Mouse (Mus musculus) cerebellum, adult 11 months (tissue): Measurements from ENCODE around the gene Itga9.

Experiments
- DNase-seq: peaks from one replicate; pipeline ENCODE4 v3.0.0; 2022

The Itga9 gene

DNA sequence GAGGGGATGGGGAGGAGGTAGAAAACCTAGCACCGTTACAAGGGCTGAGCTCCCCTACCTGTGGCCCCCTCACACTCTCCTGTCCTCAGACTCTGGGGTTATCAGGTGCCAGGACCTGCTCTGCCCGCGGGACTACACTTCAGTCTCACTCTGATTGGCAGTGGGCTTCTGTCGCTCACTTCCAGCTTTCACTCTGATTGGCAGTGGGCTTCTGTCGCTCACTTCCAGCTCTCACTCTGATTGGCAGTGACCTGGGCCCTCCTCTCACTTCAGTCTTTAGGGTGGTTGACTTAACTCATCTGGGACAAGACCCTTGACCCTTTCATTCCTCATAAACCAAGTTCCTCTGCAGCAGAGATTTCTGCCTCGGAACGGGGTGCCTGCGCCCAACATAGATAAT is 226.9 kb downstream of the Itga9 start:
- DNase-seq: no peak

- DNase-seq: no peak
Observed at GRCm38 (mm10) chr9:118838910-118839667, 232.6 kb downstream of the Itga9 start.

- DNase-seq: no peak
Observed at GRCm38 (mm10) chr9:118841247-118841646, 234.8 kb downstream of the Itga9 start.

DNA sequence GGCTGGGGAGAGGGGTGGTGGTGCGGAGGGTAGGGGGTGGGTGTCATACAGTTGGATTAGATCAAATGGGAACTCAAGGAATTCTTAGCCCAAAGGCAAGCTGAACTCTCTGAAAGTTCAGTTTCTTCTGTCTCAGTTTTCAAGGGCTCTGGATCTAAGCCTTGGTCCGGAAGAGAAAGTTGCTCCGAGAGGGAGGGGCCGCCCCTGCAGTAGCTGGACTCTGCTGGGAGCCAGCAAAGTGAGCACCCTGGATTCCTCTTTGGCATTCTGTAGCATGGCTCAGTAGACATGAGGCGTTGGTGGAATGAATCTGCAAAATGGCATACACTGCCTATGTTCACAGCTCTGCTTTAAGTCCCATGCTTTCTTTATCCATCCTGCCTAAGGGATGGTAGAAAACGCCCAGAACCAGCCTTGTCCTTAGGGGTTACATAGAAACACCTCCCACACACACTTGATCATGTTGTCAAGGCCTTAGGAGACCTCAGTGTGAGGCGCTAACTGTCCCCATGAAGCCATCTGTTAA is 235.5 kb downstream of the Itga9 start:
- no peak for DNase-seq

GRCm38 (mm10) chr9:118843711-118844110 is 237.2 kb downstream of the Itga9 start:
- DNase-seq: no peak

GRCm38 (mm10) chr9:118845003-118845402 is 238.5 kb downstream of the Itga9 start:
- no peak for DNase-seq

- no peak for DNase-seq
Observed at GRCm38 (mm10) chr9:118846766-118847165, 240.3 kb downstream of the Itga9 start.

- no peak for DNase-seq
Observed at GRCm38 (mm10) chr9:118856665-118857064, 250.2 kb downstream of the Itga9 start.

GRCm38 (mm10) chr9:118860613-118861141 is 254.2 kb downstream of the Itga9 start:
- no peak for DNase-seq

- no peak for DNase-seq
Observed at GRCm38 (mm10) chr9:118862214-118862613, 255.7 kb downstream of the Itga9 start.

- no peak for DNase-seq
Observed at GRCm38 (mm10) chr9:118862852-118863260, 256.4 kb downstream of the Itga9 start.

DNA sequence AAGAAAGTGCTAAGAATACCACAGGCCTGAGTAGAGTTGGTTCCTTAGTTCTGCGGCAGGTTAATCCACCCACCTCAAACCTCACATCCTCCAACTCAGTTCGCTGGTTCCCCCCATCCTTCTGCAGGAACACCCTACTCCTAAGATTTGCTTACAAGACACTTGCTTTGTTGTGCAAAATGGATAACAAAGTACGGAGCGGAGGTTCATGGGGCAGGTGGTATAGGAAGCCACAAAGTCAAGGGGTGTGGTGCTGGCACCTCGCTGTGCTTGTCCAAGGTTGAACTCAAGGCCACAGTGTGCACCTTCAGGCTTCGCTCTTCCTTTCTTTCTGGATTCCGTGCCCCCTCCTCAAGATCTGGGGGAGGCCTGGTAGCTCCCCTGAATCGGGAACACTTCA is 257.0 kb downstream of the Itga9 start:
- no peak for DNase-seq

DNA sequence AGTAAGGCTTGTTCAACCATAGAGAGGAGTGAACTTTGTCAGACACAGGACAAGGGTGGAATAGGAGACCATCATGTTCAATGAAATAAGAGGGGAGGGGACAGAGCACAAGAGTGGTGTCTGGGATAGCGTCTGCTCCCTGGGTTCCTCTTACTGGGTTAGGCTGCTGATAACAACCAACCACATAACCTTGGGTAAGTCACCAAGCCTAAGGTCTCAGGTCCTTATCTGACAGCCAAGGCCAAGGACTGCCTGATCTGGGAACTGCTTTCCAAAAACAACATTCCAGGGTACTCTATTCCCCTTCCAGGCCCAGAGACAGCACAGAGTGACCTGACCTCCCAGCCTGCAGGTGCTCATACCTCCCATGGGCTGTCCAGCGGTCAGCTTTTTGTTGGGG is 260.5 kb downstream of the Itga9 start:
- DNase-seq: no peak

DNA sequence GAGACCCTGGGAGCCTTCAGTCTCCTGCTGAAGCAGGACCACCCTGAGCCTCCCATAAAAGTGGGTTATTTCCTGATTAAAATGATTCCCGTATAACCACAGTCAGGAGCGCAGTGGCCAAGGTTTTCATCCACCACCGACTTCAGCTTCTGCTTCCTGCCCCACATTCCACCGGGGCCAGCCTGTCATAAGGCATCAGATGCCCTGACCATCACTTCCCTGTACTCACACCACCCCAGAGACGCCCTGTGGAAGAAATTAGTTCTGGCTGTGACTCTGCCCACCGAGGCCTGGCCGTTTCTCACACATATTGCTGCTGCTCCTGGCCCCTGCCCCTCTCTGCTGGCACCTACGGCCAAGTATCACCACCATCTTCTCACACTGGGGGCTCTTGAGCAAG is 261.4 kb downstream of the Itga9 start:
- DNase-seq: no peak

DNA sequence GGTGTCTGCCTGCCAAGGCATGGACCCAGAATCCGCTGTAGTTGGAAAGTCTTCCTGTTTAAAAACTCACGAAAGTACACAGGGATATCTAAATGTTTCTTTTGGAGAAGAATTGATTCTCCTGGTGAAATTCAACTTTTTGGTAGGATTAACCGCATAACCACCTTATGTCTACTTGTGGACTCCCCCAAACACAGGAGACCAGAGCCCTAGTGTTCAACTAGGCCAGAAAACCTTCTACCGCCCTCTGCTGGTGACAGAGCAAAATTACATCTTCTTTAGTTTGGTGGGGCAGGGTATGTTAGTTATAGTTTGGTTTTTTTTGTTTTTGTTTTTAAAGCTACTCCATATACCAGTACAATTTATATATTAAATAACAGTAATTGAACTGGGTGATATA is 264.6 kb downstream of the Itga9 start:
- no peak for DNase-seq

DNA sequence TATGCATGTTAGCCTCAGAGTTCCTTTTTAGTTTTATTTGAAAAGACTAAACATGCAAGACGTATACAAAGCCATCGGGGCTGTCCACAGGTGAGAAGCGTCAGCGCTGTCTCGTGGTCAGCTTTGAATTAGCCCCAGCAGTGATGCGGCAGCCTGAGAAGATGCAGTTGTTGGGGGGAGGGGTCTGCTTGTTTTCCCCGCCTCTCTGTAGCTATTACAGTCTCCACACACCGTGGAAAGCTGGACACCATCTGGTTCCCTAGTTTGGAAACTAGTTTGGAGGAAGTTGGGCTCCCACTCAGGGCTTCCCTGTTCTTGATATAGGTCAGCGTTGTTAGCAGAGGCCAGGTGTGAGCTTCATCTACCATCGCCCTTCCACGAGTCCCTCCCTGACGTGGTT is 266.5 kb downstream of the Itga9 start:
- no peak for DNase-seq

- no peak for DNase-seq
Observed at GRCm38 (mm10) chr9:118873596-118873995, 267.1 kb downstream of the Itga9 start.

DNA sequence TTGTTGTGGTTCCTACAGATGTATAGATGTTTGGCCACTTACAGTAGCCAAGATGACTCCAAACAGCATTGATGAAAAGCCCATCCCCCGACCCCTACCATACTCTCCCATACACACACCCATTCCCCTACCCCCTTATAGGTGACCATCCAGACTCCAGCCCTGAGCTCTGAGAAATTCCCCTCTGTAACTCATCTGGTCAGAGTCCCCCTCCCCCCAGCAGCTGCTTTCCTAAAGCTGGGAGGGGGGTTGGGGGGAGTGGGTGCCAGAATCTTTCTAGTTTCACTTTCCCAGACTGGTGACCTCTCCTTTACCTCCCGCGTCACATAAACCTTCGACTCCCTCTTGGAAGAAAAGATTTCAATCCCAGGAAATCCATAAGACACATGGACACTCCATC is 269.2 kb downstream of the Itga9 start:
- no peak for DNase-seq

DNA sequence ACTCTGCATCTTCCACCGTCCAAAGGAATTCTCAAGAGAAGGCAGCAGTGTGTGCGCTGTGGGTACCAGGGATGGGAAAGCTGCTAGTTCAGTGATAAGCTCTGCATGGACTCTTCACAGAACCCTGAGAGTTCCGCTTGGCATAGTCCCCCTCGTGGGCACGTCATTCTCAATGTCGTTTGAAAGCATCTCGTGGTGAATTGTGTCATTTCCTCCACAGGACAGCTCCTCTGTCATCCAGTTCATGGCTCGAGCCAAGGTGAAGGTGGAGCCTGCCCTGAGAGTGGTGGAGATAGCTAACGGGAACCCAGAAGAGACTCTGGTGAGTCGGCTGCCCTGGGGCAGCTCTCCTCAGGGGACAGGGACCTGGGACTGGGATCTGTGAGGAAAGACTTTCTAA is 270.4 kb downstream of the Itga9 start:
- no peak for DNase-seq

DNA sequence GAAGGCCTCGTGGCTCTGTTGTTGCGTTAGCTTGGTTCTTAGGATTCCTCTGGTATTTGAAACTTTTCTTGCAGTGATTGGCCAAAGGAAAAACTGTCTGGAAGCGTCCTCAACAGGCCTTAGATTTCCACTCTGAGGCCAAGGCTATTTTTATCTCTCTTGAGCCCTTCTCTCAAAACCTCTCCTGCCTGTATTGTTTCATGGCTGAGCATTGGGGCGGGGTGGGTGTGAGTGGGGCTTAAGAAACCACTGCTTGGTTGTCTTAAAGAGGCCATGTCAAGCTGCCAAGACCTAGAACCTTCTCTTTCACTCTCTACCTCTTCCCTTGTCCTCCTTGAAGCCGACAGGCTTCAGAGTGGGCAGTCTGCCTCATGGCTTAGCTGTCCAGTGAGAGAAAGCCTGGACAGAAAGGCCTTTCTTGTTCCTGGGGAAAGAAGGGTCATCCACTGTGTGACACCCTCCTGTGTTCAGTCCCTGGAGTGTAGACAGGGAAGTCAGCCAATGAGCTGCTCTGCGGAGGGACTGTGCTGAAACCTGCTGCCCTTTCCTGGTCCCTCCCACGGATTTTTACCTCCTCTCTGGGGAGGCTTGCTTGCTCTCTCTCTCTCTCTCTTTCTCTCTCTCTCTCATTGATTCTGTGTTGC is 271.0 kb downstream of the Itga9 start:
- DNase-seq: no peak

DNA sequence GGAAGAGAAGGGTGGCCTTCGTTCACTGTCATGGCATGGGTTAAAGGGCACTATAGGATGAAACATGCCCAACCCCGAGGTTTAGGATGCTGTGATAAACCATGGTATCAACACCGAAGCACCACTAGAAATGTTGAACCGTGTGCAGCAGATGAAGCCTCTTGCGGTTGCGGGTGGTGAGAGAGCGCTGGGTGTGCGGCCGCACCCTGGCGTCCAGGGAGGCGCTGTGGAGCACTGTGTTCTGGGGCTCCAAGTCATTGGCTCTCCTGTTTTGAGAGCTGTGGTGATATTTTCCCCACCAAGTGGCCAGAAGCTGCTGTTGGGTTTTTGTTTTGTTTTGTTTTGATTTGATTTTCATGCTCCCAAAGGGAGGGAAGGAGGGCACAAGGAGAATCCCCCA is 272.1 kb downstream of the Itga9 start:
- DNase-seq: no peak

GRCm38 (mm10) chr9:118881281-118881945 is 274.9 kb downstream of the Itga9 start:
- DNase-seq: peak; percentile 16

DNA sequence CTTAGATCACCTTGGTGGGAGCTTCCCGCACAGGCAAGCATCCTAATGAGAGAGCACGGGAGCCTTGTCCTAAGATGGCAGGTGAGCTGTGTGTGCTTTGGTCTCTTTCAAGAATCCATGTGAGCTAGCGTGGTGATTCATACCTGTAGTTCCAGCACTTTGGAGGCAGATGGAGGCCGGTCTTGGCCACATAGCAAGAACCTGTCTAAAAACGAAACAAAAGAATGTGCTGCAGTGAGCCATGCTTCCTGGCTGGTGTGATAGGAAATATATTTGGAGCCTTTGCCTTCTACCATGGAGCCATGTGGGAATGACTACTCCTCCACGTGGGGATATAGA is 275.4 kb downstream of the Itga9 start:
- DNase-seq: no peak

DNA sequence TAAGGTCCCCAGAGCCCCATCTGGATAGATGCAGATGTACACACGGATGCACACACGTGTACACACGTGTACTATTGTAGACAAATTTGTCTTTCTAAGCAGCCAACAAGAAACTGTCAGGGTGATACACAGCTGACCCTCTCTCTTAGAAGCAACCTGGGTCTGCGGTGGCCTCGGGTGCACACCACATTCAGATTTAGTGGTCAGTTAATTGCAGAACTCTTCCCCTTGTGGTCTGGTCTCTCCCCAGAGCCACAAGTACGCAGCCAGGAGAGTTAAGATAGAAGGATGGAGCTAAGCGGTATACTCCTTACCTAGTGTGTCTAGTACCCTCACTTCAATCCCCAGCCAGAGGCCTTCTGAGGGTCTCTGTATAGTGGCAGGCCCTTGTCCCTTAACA is 276.7 kb downstream of the Itga9 start:
- no peak for DNase-seq
